Mouse (Mus musculus) cerebellum, postnatal 4 days (tissue): ENCODE data around the gene Vps54.

Experiments
- DNase-seq, 2 experiments: peaks; one replicate each; pipeline ENCODE4 v3.0.0; 2022; ENCODE audit warnings: low spot score in 2 of 2, mixed read lengths in 1 of 2

Vps54 gene

DNA sequence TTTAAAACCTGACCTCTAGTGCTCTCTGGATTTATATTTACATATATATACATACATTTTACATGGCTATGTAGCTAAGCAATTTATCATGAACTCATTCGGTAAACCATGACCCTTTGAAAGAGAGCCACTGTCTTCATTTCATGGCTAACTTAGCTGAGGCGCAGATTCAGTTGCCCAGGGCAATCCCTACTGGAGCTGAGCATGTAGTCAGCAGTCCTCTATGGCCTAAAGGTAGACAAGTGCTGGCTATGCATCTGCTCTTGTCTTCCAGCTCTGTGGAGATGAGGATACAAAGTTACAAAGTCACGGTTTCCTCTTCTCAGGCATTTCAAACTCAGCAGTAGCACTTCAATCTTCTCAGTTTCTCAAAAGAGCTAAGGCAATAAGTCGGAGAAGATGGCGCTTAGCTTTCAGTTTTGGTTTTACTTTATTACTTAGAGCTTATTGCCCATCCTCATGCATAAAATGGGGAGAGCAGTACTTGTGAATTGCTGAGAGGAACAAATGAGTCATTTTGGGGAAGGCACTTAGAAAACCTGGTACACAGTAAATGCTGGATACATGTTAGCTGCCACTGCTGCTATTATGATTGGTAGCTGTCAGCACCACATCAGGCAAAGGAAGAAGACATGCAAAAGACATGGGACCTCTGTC is 93.7 kb downstream of the Vps54 start:
- no peak for DNase-seq

DNA sequence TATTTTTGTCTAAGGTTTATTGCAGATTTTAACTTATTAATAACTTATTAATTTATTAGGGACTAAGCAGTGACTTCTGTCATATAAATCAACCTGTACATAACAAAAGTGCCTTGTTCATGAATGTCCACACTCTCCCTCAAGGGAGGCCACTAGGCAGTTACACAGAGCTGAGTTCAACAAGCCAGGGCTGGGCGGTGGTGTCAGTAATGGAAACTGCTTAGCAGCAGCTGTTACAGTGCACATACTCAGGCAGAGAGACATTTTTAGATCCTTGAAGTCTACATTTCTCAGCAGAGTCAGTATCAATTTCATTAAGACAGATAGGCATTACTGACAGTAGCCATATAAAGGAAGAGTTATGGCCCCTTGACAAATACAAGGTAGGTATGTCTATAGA is 98.8 kb downstream of the Vps54 start:
- no peak for DNase-seq

DNA sequence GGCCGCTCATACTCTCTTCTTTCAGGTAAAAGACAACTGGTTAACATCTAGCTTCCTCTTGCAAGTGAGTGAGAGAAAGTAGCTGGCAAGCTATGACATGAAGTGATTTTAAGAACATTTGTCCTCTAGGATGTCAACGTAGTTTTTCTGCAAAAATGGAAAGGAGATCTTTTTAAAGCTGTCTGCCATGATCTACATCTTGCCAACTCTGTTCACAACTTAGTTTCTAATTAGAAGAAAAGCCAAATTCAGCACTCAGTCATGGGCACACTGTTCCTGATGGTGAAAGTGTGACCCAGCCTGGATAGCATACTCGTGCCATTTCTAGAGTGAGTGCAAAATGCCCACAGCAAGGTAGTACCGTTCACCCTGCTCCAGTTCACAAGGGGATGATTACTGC is 100.0 kb downstream of the Vps54 start:
- DNase-seq, result no peak

DNA sequence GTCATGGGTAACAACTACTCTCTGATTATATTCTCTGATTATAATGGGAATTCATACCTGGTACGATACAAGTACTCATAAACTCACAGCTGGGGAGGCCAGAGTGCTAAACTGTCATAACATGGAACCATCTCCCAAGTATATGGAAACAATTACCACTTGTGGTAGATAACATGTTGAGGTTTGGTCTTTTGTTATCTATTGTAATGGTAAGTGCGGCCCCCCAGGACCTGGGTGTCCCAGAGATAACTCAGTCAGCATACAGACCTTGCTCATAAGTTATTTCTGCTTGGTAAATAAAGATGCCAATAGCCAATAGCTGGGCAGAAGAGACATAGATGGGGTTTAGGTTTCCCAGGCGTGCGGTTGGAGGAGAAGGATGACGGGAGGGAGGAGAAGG is 104.4 kb downstream of the Vps54 start:
- no peak for DNase-seq

DNA sequence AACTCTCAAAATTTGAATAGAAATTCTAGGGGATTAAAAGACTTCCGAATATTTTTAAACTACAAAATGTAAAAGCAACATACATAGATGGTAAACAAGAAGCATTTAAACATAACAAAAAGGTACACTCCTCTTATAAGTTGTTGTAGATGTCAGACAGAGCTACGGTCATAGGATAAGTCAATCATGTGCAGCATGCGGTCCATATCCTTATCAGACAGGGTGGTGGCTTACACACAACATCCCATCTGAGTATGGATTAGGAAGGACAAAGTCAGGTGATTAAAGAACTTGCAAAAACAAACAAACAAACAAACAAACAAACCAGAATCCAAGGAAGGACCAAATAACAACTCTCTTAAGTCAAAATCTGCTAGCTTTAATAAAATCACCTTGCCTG is 106.9 kb downstream of the Vps54 start:
- no peak for DNase-seq

DNA sequence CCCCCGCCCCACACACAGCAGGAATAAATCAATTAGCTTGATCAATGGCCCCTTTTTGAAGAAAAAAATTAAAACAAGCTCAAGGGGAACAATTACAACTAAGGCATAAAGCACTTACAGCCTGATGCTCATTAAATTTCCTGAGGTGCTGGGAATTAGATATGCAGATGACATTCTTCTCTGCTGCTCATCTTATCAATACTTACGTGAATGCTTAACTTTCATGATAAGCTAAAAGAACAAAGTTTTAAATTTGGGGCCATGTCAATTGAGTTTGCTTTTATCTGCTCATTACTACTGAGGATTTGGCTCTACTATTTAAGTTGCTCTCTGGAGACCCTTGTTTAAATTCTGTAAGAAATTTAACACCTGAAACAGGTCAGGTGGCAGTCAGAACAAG is 109.8 kb downstream of the Vps54 start:
- DNase-seq, result no peak

DNA sequence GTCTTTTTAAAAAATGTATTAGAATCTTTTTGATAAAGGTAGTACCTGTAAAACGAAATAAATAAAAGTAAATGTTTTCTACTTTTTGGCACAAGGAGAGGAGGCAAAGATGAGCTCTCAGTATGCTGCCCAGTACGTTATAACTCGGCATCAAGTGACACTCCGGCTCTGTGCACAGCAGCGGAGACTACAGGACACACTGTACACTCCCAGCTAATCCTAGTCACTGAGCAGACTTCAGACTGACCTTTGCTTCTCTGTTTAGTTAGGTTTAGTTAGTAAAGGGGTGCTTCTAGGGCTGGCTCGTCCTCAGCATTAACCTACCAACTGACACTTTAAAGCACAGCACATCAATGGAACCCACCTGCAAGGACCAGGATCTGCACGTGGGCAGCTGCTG is 112.2 kb downstream of the Vps54 start:
- DNase-seq, result no peak

DNA sequence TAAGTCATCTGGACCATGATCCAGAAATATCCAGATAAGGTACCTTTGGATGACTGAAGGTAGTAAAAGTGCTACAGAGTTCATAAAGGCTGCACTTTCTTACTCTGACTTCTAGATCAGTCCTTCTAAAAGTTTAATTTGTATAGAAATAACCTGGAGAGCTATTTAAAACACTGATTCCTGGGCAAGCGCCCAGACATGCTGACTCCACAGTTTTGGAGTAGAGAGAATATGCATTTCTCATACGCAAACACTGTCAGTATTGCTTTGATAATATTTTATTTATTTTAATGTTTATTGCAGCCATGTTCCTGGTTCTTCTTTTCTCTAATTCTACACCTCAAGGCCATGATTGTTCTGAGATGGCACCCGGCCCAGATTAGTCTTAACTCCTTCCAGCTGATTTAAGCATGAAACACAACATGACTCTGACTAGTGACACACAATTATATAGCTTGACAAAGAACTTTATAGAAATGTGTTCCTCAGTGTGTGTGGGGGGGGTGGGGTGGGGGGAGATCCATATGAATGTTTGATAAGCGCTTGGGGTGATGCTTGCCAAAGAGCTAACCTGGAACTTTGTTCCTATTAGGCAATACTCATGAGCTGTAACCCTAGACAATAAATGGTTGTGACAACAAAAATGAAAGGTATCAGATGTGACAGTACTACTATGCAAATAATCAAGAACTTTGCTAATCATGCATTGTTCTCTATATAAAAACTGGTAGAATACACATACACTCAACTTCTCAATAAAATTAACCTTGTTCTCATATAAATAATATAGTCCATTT is 124.3 kb downstream of the Vps54 start:
- DNase-seq, result no peak

DNA sequence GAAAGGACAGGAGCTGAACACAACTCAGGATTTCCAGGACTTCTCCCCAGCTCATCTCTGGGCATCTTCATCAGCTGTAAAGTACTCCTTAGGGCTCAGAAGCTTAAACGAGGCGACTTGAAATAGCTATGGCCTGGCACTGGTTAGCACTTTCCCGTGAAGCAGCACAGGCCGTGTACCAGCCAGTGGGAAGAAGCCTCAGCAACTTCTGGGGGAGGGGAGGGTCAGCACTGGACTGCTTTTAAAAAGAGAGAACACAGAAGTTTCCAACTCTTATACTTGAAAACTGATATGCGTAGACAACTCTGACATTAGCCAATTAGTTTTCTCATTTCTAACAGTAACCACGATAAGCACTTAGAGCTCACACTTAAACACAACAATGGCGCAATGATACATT is 129.4 kb downstream of the Vps54 start:
- DNase-seq, result no peak

DNA sequence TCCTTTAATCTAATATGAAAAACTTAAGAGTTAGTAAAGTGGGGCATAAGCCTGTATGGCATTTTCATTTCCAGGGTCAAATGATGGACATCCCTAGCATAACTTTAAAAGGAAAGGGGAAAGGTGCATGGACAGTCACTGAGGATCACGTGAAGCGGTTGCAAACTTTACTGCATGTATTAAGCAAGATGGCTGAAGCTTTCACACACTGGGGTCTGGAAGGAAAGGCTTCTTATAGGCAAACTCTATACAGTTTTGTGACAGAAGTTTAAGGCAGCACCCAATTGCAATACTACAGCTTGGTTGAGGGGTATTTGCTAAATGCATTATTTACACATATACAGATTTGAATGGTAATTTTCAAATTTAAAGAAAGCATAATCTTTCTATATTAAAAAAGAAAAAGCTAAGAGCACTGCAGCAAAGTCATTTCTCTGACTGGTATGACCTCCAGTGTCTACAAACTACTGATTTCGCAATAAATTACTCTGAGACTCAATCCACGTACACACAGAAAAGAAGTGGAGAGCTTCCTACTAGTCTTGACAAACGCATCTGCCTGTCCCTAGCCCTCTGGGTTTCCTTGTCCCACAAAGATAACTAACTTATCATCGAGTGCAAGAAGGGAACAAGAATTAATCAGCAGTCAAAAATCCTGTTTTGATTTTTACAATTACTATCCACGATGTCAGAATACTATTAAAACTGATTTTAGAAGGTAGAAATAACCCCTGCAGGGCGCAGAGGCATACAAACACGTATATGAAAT is 130.4 kb downstream of the Vps54 start:
- DNase-seq, result no peak

DNA sequence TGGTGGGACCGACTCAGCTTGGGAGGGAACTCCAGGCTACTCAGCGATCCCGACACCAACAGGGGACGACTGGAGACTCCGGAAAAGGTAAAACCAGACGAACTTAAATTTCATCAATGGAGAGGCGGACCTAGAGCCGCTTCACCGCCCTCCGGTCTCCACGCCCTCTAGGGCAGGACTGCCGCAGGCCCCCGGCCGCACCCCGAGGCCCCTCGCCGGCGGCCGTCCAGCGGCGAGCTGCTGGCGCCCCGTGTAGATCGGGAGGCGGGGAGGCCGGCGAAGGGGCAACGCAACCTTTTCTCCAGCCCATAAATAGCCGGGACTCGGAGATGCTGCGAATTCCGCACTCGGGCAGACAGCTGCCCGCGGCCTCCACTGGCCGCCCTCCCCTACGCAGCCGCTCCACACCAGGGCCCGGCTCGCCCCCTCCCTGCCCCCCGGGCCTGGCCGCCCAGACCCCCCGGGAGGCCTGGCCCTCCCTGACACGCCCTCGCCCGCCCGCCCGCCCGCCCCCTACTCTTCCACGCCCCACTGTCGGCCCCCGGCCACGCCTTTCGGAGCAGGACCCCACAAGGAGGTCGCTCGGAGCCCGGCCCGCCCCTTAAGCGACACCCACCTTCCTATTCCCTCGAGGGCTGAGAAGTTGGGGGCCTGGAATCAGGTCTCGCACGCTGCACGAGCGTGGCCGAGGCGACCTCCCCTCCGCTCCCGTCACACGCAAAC is 131.5 kb downstream of the Vps54 start:
- DNase-seq, result peak in 1 of 2 experiments; percentile 39
